Mouse (Mus musculus) olfactory bulb, adult 2 months (tissue): ENCODE measurements around the gene Oas1c.

ENCODE experiments used
- CTCF ChIP-seq: fragments of 200-500 bp; IDR thresholded peaks from 2 replicates; pipeline ENCODE4 v1.5.1; 2012; ENCODE audit warnings: low read depth, mild to moderate bottlenecking, low read length, moderate library complexity; ENCODE audit not compliant: insufficient read depth
- POLR2A ChIP-seq: fragments of 200-500 bp; IDR thresholded peaks from 2 replicates; pipeline ENCODE4 v1.6.1; 2012; ENCODE audit warnings: mild to moderate bottlenecking, low read depth, low read length, moderate library complexity; ENCODE audit not compliant: insufficient read depth

DNA sequence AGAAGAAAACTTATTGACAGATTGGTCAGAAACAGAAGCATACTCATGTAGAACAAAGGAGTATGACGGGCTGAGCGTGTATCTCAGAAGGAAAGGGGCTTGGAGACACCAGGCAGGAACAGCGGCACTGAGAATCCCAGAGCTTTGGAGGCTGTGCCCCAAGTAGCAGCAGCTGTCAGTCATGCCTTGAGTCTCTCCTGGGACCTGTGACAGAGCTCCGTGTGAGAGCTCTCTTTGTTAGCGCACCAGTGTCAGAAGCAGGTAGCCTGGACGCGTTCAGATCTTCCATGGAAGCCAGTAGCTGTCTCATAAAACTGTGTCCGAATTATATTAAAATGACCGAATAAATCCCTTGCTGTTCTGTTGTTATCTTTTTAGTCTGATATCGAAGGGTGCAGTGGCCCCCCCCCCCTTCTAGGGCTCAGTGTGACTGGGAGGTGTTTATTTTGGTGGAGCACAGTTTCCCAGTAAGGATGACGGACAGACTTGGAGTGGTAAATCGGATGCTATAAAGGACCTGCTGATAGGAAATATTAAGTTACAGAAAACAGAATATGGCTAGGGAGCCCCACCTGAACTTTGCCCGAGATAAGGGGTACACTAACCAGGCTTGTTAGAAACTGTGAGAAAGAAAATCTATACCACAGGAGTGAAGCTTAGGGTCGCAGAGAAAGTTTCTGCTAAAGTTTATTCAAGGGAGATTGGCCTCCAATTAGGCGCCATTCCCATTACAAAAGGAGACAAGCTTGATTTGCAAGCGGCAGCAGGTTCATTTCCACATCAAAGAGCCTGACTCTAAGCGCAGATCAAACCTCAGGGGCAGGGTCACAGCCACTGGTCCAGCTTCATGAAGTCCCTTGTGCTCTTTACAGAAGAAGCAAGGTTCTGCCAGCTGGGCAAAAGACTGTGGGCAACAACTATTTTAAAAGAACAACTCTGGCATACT, 21.3 kb upstream of the Oas1c start:
- TF ChIP-seq POLR2A (no peak), CTCF (no peak)
